Mouse (Mus musculus) embryo, embryonic 11 days (tissue): ENCODE measurements at regions not wholly inside any gene's neighbourhood (a gene's known extent, or its start where the extent isn't known, plus 50 kb on each side); places are given as distances from the start of the nearest gene placed in this dataset.
A peak's percentile ranks its signal among the peaks of the same experiment; 100 is the strongest.

ENCODE experiments used
- DNase-seq: peaks from one replicate; pipeline ENCODE4 v3.0.0-alpha.2; 2015

DNA sequence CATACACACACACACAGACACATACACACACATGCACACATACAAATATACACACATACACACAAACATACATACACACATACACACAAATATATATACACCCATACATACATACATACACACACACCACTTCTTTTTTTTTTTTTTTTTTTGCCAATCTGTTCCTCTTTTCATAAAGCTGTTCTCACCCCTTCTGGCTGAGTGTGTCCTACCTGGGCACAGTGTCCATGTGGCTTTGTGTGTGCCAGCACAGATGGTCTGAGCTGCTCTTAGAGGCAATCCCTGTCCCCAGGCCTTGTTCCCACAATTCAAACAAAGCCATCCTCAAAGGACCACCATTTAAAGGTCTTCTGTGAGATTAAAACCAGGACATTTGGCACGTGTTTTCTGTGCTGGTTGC, 127.6 kb upstream of the Prep start:
- no peak for DNase-seq

- DNase-seq = no peak
Measured at GRCm38 (mm10) chr10:44936976-44937500, 130.0 kb upstream of the Prep start.

GRCm38 (mm10) chr10:44930796-44931195, 136.2 kb upstream of the Prep start:
- no peak for DNase-seq

DNA sequence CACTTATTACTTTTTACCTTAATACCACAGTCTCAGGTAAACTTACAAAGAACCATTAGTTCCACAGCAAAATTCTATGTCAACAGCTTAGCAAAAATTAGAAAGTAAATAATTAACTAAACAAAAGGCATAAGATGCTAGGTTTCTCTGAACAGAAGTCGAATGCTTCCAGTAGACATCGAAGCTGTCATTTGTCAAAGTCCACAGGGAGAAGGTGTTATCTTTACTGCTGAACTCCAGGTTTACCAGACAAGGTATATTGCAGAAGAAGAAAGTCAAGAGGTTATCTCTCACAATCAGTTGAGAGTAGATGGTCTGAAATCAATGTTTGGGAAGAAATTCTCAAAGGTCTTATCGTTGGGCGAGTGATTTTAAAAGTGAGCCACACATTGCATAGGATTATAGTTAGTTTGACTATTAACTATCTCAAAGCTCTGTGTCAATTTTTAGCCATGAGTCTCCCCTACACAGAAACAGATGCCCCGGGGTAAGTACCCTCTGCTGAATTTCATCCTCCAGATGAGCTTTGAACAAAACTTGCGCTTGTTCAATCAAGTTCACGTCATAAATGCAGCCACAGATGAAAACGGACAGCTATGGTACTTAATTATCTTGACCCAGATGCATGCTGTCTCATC, 153.1 kb upstream of the Prep start:
- no peak for DNase-seq

GRCm38 (mm10) chr10:44904520-44904919, 162.5 kb upstream of the Prep start:
- no peak for DNase-seq

DNA sequence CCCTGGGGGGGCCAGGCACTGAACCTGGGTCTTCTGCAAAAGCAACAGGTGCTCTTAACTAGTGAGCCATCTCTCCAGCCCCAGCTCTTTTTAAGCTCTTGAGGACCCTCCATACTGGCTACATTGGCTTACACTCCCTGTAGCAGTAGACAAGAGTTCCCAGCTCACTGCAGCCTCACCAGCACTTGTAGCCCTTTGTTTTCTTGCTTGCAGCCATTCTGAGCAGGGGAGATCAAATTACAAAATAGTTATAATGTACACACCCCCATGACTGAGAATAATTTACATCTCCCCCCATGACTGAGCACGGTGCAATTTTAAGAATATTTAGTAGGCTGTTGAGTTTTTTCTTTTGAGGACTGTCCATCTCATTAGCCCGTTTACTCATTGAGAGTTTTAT, 165.8 kb upstream of the Prep start:
- DNase-seq = no peak

DNA sequence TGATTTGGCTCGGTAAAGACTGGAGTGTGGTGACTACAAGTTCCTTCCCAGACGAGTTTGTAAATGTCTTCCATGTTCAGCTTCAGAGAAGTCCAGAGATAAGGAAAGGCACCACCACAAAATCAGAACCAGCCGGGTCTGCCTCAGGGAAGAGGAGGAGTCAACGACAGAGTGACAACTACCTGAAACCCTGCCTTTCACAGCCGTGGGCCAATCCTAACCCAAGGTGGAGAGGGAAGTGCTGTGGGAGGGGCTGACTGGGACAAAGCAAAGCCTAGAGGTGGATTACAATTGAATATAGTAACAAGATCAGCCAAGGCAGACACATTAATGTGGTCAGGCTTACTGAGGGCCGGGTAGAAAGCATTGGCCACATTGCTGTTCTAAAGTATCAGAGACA, 174.9 kb upstream of the Prep start:
- no peak for DNase-seq

DNA sequence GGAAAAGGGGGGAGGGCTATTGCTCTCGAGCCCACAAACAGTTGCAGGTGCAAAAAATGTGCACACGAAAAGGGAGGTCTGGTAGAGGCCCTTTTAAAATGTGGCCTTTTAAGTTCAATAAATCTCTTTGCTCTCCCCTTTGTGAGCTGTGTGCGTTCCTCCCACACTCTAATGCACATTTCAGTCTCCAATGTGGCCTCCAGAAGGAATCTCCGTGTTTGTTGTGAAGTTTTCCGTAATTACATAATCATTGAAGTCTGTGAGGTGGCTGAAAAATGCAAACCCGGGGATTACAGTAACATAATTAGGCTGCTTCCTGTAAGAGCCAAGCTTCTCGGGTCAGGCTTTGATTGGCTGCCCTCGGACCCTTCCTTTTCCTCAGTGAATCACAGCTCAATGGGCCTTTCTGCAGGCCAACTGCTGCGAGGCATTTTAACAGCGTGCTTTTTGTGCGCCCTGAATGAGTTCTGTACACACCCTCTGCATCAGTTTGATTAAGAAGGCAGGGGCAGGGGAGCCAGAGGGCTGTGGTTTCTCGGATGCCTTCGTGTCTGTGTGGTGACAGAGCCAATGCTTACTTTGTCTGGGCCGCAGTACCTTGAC, 179.8 kb upstream of the Prep start:
- DNase-seq = peak; percentile 61

DNA sequence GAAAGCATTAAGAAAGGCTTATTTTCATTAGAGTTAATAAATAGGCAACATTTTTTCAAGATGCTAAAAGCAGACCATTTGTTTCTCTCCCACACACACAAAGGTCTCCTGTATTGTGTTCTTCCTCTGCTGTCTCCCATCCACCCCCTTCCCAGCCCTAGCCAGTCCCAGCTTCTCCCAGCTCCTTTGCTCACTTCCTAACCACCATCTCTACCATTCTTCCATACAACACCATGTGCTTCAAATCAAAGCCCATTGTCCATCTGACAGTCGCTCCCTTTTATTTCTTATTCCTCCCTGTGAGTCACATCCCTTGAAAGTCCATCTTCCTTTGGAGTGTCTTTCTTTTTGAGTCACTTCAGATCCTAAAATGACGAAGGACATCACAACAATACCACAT, 185.0 kb upstream of the Prep start:
- DNase-seq = no peak

- DNase-seq = no peak
Measured at GRCm38 (mm10) chr10:44877076-44877663, 189.8 kb upstream of the Prep start.

- no peak for DNase-seq
Measured at GRCm38 (mm10) chr10:44873642-44874285, 193.2 kb upstream of the Prep start.

DNA sequence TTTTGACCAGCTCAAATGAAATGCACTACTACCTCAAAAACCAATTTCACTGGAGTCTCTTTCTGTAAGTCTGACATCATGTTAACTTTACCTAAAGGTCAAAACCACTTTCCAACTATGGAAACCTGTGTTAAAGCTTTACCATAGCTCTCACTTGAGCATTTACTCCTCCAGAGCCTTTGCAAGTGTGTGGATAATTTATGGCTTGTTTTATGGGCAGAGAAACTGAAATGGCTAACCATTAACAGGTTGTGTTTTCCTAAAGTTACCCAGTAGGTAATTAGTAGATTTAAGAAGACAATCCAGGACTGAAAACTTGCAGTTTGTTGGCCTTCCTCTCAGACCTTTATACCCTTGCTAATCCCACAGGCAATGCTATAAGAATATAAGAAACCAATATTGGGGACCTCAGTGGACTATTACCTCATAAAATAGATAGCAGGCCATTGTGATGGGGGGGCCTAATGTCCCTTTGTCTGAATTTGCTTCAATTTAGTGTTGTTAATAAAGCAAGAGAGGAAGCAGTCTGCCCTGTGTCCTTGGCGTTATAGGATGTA, 202.7 kb upstream of the Prep start:
- no peak for DNase-seq

GRCm38 (mm10) chr10:44862360-44862674, 204.7 kb upstream of the Prep start:
- no peak for DNase-seq

- no peak for DNase-seq
Measured at GRCm38 (mm10) chr10:44861671-44862359, 205.2 kb upstream of the Prep start.

DNA sequence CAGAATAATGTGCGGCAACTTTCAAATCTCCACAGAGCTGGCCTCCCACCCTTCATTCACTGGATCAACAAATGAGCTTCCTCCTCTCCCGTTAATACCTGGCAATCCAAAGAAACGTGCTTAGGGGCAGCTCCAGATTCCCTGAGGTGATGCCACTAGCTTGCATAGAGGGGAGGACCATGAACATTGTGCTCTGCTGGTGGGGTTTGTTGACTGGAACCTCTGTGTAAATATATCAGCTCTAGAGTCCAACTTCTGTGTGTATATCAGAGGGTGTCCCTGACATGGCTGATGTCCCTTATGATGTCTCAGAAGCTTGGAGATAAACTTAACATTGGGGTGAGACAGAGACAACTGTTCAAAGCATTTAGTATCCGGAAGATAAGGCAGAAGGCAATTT, 209.6 kb upstream of the Prep start:
- DNase-seq = no peak

DNA sequence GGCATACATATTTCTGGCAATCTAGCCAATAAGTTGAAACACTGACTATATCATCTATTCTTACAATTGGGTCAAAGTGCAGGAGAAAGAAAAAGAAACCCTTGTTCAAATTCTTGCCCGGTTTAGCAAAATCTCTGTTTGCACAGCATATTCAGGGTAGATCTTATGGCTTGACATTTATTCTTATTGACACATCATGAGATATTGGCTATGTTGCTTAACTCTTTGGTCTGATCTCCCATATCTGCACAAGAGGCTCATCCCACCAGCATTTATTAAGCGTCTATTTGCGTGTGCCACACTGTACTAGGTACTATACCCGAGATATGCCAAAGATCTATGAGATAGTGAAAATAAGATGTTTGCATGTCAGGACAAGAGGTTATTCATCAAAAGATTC, 212.9 kb upstream of the Prep start:
- no peak for DNase-seq

DNA sequence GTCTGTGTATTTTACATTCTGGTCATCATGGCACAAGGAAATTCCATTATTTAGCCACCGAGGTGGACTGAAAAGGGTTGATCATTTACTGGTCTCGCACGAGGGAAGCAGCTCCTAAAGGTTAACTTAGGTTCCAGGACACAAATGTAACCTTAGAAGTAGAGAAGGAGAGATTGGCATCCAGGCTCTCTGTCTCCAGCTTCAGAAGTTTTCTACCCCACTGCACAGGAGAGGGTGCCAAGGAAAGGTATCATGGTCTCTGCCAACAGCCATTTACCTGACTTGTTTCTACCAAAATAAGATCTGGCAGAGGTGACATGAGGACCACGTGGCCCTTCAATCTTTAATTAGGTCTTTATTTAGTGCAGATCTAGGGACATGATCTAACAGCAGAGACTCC, 218.0 kb upstream of the Prep start:
- no peak for DNase-seq

DNA sequence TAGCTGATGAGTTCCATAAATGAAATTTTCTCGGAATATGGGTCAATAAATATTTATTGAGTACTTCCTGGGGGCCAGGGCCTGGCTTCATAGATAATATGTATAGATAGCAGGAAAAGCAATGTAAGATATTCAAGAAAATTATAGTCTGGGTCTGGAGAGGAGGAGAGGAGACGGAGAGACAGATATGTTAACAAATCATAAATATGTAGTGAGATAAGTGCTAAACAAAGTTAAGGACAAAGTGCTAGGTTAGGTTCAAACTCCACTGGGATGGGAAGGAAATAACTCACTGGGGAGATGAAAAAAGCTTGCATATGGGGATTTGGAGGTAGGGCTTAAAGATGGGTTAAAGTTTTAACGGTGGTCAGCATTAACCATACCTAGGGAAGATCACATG, 220.2 kb upstream of the Prep start:
- DNase-seq = no peak

GRCm38 (mm10) chr10:44846149-44846548, 220.9 kb upstream of the Prep start:
- no peak for DNase-seq

DNA sequence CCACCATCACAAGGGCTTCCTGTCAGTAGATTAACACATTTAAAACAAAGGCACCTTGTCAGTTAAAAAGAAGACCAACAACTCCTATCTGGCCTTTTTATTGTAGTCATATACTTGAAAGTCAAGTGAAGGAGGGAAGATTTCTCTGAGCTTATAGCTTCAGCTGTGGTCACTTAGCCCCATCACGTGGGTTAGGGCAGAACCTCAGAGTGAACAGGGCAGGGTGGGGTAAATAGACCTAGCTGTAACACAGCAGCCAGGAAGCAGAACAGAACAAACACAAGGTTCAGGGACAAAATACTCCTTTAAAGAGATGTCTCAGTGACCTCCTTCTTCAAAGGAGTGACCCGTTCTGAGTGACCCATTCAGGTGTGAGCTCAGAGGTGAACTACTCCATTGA, 226.6 kb upstream of the Prep start:
- no peak for DNase-seq

- DNase-seq = no peak
Measured at GRCm38 (mm10) chr10:44832455-44832854, 234.5 kb upstream of the Prep start.

DNA sequence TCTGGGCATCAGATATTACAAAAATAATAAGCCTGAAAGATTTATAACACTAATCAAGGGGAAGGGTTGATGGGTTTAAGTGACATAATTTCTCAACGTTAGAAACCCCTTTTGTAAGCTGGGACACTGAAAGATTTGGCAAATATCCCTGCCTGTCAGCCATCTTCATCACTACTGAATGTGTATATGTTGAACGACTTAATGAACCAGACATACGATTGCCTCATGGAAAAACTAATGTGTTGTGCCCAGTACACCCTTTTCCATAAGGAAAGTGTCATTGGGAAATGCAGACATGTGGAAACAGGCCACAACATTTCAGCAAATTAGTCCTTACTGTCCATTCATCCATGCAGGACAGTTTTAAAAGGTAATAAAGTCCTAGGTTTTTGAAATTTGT, 240.7 kb upstream of the Prep start:
- no peak for DNase-seq

DNA sequence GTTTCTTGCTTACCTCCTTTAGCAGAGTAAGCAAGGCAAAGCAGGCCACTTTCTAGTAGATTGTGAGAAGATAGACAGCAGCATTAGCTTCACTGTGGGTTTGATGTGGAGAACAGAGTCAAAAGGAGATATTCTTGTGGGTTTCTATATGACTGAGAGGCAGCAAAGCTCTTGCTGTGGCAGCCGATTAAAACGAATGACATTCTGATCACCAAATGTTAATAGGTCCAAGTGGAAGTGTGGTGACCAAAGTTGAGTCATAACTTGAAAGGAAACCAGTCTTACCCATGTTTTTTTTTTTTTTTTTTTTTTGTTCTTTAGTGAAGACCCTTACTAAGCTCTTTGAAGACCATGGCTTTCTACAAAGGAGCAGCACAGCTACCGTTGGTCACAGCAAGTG, 245.3 kb upstream of the Prep start:
- DNase-seq = no peak
